Mouse (Mus musculus) cerebral cortex, adult 2 months (tissue): ENCODE results near the gene Gm7030.

Experiments used
- WGBS: fragments of 180-500 bp; shearing (Covaris S2); methylation state at CpG from one replicate; pipeline ENCODE4 v1.1.7; 2018; 5-methylcytosine and 5-hydroxymethylcytosine counted together

The Gm7030 gene

GRCm38 (mm10) chr17:36128968-36129817 lies at the start of gene Gm7030:
Gene Gm7030, minus strand, starts transcription at chr17:36129425.
- WGBS, result 31% methylated on average over 28 of the region's 28 CpGs

- under 1% methylated on average over 40 of the region's 40 CpGs for WGBS
These were observed 49.7 kb upstream of the Gm7030 start for GRCm38 (mm10) chr17:36178938-36179337.

- WGBS, result no CpG with 5 or more reads among the region's 2 CpGs
These were observed 46.9 kb upstream of the Gm7030 start for GRCm38 (mm10) chr17:36176132-36176531.

GRCm38 (mm10) chr17:36170287-36170814 lies 41.1 kb upstream of the Gm7030 start:
- WGBS, result 86% methylated on average over 1 of the region's 1 CpGs

GRCm38 (mm10) chr17:36169094-36169493 lies 39.9 kb upstream of the Gm7030 start:
- WGBS, result 91% methylated on average over 1 of the region's 1 CpGs

- WGBS, result 5% methylated on average over 63 of the region's 63 CpGs
These were observed 38.9 kb upstream of the Gm7030 start, which contains the start of gene Gm8909 for GRCm38 (mm10) chr17:36168039-36168652. Gene Gm8909, minus strand, starts transcription at chr17:36168537.

GRCm38 (mm10) chr17:36167306-36168038 lies 38.2 kb upstream of the Gm7030 start:
- 2% methylated on average over 47 of the region's 51 CpGs for WGBS

- 27% methylated on average over 2 of the region's 2 CpGs for WGBS
These were observed 37.7 kb upstream of the Gm7030 start for GRCm38 (mm10) chr17:36166901-36167300.

GRCm38 (mm10) chr17:36161129-36162051 lies 32.2 kb upstream of the Gm7030 start:
- WGBS, result 4% methylated on average over 56 of the region's 56 CpGs

- 11% methylated on average over 11 of the region's 11 CpGs for WGBS
These were observed 29.0 kb upstream of the Gm7030 start for GRCm38 (mm10) chr17:36158264-36158663.

- 1% methylated on average over 36 of the region's 36 CpGs for WGBS
These were observed 28.6 kb upstream of the Gm7030 start for GRCm38 (mm10) chr17:36157782-36158181.

- 28% methylated on average over 3 of the region's 3 CpGs for whole genome bisulfite sequencing
These were observed 25.3 kb upstream of the Gm7030 start for GRCm38 (mm10) chr17:36154271-36155149.

GRCm38 (mm10) chr17:36151200-36151599 lies 22.0 kb upstream of the Gm7030 start:
- 68% methylated on average over 4 of the region's 4 CpGs for WGBS

GRCm38 (mm10) chr17:36148468-36148867 lies 19.2 kb upstream of the Gm7030 start:
- 89% methylated on average over 5 of the region's 5 CpGs for WGBS

- WGBS, result 92% methylated on average over 1 of the region's 1 CpGs
These were observed 17.7 kb upstream of the Gm7030 start for GRCm38 (mm10) chr17:36146937-36147336.

GRCm38 (mm10) chr17:36145861-36146156 lies 16.6 kb upstream of the Gm7030 start:
- 7% methylated on average over 13 of the region's 13 CpGs for WGBS

- WGBS, result 2% methylated on average over 78 of the region's 78 CpGs
These were observed 16.1 kb upstream of the Gm7030 start for GRCm38 (mm10) chr17:36145111-36145860.

- WGBS, result 81% methylated on average over 1 of the region's 1 CpGs
These were observed 7.1 kb upstream of the Gm7030 start for GRCm38 (mm10) chr17:36136299-36136848.
